Mouse (Mus musculus) C2C12 (cell line): ENCODE measurements around the gene Lce3d.

Experiments used
- CTCF ChIP-seq: IDR thresholded peaks from one replicate; pipeline ENCODE4 v1.5.1; 2011; ENCODE audit not compliant: control insufficient read depth, insufficient read depth, insufficient read length
- MYOD1 ChIP-seq: IDR thresholded peaks from one replicate; pipeline ENCODE4 v1.6.1; 2011; ENCODE audit warnings: low read depth; ENCODE audit not compliant: control insufficient read depth, insufficient read length
- MYOG ChIP-seq: IDR thresholded peaks from one replicate; pipeline ENCODE4 v1.6.1; 2011; ENCODE audit not compliant: control insufficient read depth, insufficient read length; ENCODE audit errors: extremely low read depth
- USF1 ChIP-seq: IDR thresholded peaks from one replicate; pipeline ENCODE4 v1.6.1; 2011; ENCODE audit warnings: low read depth, mild to moderate bottlenecking, control low read depth, moderate library complexity

- TF ChIP-seq MYOD1 (no peak), CTCF (no peak), USF1 (no peak), MYOG (no peak)
Observed at GRCm38 (mm10) chr3:92966761-92967160, 9.6 kb downstream of the Lce3d start, which contains the start of gene Lce3e.
